Mouse (Mus musculus): ENCODE results near the gene 0610040J01Rik. TPM values are rescaled to one million over a fixed set of nuclear protein-coding genes. Genes with fewer than 3 reads are reported as not detected.

The 0610040J01Rik gene
- under 1 TPM; 0.45 to 0.81 (median 0.66) TPM for total RNA-seq (2022)

GRCm38 (mm10) chr5:63811819-63812508, at the start of gene 0610040J01Rik:
Gene 0610040J01Rik, plus strand, starts transcription at chr5:63812363.
- peak; percentile 48 for DNase-seq

GRCm38 (mm10) chr5:63765886-63766285, 46.3 kb upstream of the 0610040J01Rik start:
- DNase-seq = no peak

- DNase-seq = no peak
Measured at GRCm38 (mm10) chr5:63766715-63767114, 45.4 kb upstream of the 0610040J01Rik start.

- no peak for DNase-seq
Measured at GRCm38 (mm10) chr5:63767464-63767863, 44.7 kb upstream of the 0610040J01Rik start.

- DNase-seq = no peak
Measured at GRCm38 (mm10) chr5:63768220-63768619, 43.9 kb upstream of the 0610040J01Rik start.

- DNase-seq = no peak
Measured at GRCm38 (mm10) chr5:63772971-63773370, 39.2 kb upstream of the 0610040J01Rik start.

- DNase-seq = no peak
Measured at GRCm38 (mm10) chr5:63773603-63774002, 38.6 kb upstream of the 0610040J01Rik start.

GRCm38 (mm10) chr5:63788156-63788826, 23.9 kb upstream of the 0610040J01Rik start:
- DNase-seq = no peak

GRCm38 (mm10) chr5:63812509-63812865, 324 bp downstream of the 0610040J01Rik start:
- DNase-seq = no peak

- no peak for DNase-seq
Measured at GRCm38 (mm10) chr5:63816643-63817042, 4.5 kb downstream of the 0610040J01Rik start.

GRCm38 (mm10) chr5:63817270-63817669, 5.1 kb downstream of the 0610040J01Rik start:
- no peak for DNase-seq

- DNase-seq = no peak
Measured at GRCm38 (mm10) chr5:63818975-63819374, 6.8 kb downstream of the 0610040J01Rik start.

GRCm38 (mm10) chr5:63819519-63819918, 7.4 kb downstream of the 0610040J01Rik start:
- DNase-seq = no peak

- no peak for DNase-seq
Measured at GRCm38 (mm10) chr5:63821176-63821575, 9.0 kb downstream of the 0610040J01Rik start.

GRCm38 (mm10) chr5:63821860-63822259, 9.7 kb downstream of the 0610040J01Rik start:
- no peak for DNase-seq

GRCm38 (mm10) chr5:63823362-63824332, 11.5 kb downstream of the 0610040J01Rik start:
- no peak for DNase-seq

GRCm38 (mm10) chr5:63824599-63825350, 12.6 kb downstream of the 0610040J01Rik start:
- DNase-seq = no peak

- DNase-seq = no peak
Measured at GRCm38 (mm10) chr5:63825881-63826280, 13.7 kb downstream of the 0610040J01Rik start.

- no peak for DNase-seq
Measured at GRCm38 (mm10) chr5:63827006-63827405, 14.8 kb downstream of the 0610040J01Rik start.

- DNase-seq = no peak
Measured at GRCm38 (mm10) chr5:63827415-63828053, 15.4 kb downstream of the 0610040J01Rik start.

- no peak for DNase-seq
Measured at GRCm38 (mm10) chr5:63828380-63829185, 16.4 kb downstream of the 0610040J01Rik start.

All from adrenal gland, adult 8-10 months (tissue).